Mouse (Mus musculus): ENCODE data around the gene Sema4g.
"Not testable (repeated sequence)": the region's sequence is repeated elsewhere in the genome, so short reads cannot be mapped to it uniquely, and the experiment has no call there.

Gene Sema4g

GRCm38 (mm10) chr19:45017216-45017771 lies 28.4 kb downstream of the Sema4g start:
- in situ Hi-C loops (cut with MboI; ENCODE audit: low pct_unique_long_range_greater_than_20kb in 1 of 2, low sequenced_read_pairs in 2 of 2, unreplicated experiment in 1 of 2): no loop called here

- in situ Hi-C loops (cut with MboI; ENCODE audit: low pct_unique_long_range_greater_than_20kb in 1 of 2, low sequenced_read_pairs in 2 of 2, unreplicated experiment in 1 of 2): no loop called here
Measured at GRCm38 (mm10) chr19:45017909-45018308, 29.0 kb downstream of the Sema4g start.

- in situ Hi-C loops (cut with MboI; ENCODE audit: low pct_unique_long_range_greater_than_20kb in 1 of 2, low sequenced_read_pairs in 2 of 2, unreplicated experiment in 1 of 2): no loop called here
Measured at GRCm38 (mm10) chr19:45018351-45018831, 29.5 kb downstream of the Sema4g start.

- in situ Hi-C loops (cut with MboI; ENCODE audit: low pct_unique_long_range_greater_than_20kb in 1 of 2, low sequenced_read_pairs in 2 of 2, unreplicated experiment in 1 of 2): no loop called here
Measured at GRCm38 (mm10) chr19:45020348-45020747, 31.4 kb downstream of the Sema4g start.

- in situ Hi-C loops (cut with MboI; ENCODE audit: low pct_unique_long_range_greater_than_20kb in 1 of 2, low sequenced_read_pairs in 2 of 2, unreplicated experiment in 1 of 2): no loop called here
Measured at GRCm38 (mm10) chr19:45021362-45021761, 32.5 kb downstream of the Sema4g start.

- in situ Hi-C loops (cut with MboI; ENCODE audit: low pct_unique_long_range_greater_than_20kb in 1 of 2, low sequenced_read_pairs in 2 of 2, unreplicated experiment in 1 of 2): no loop called here
Measured at GRCm38 (mm10) chr19:45023993-45024392, 35.1 kb downstream of the Sema4g start.

- in situ Hi-C loops (cut with MboI; ENCODE audit: low pct_unique_long_range_greater_than_20kb in 1 of 2, low sequenced_read_pairs in 2 of 2, unreplicated experiment in 1 of 2): no loop called here
Measured at GRCm38 (mm10) chr19:45024775-45025174, 35.9 kb downstream of the Sema4g start.

GRCm38 (mm10) chr19:45025937-45026568 lies 37.2 kb downstream of the Sema4g start:
- in situ Hi-C loops (cut with MboI; ENCODE audit: low pct_unique_long_range_greater_than_20kb in 1 of 2, low sequenced_read_pairs in 2 of 2, unreplicated experiment in 1 of 2): no loop called here

- in situ Hi-C loops (cut with MboI; ENCODE audit: low pct_unique_long_range_greater_than_20kb in 1 of 2, low sequenced_read_pairs in 2 of 2, unreplicated experiment in 1 of 2): no loop called here
Measured at GRCm38 (mm10) chr19:45026958-45027670, 38.2 kb downstream of the Sema4g start.

- in situ Hi-C loops (cut with MboI; ENCODE audit: low pct_unique_long_range_greater_than_20kb in 1 of 2, low sequenced_read_pairs in 2 of 2, unreplicated experiment in 1 of 2): no loop called here
Measured at GRCm38 (mm10) chr19:45027848-45028247, 38.9 kb downstream of the Sema4g start.

- in situ Hi-C loops (cut with MboI; ENCODE audit: low pct_unique_long_range_greater_than_20kb in 1 of 2, low sequenced_read_pairs in 2 of 2, unreplicated experiment in 1 of 2): no loop called here
Measured at GRCm38 (mm10) chr19:45028746-45029145, 39.8 kb downstream of the Sema4g start.

GRCm38 (mm10) chr19:45029571-45029970 lies 40.7 kb downstream of the Sema4g start:
- in situ Hi-C loops (cut with MboI; ENCODE audit: low pct_unique_long_range_greater_than_20kb in 1 of 2, low sequenced_read_pairs in 2 of 2, unreplicated experiment in 1 of 2): no loop called here

GRCm38 (mm10) chr19:45030111-45030510 lies 41.2 kb downstream of the Sema4g start:
- in situ Hi-C loops (cut with MboI; ENCODE audit: low pct_unique_long_range_greater_than_20kb in 1 of 2, low sequenced_read_pairs in 2 of 2, unreplicated experiment in 1 of 2): no loop called here

- in situ Hi-C loops (cut with MboI; ENCODE audit: low pct_unique_long_range_greater_than_20kb in 1 of 2, low sequenced_read_pairs in 2 of 2, unreplicated experiment in 1 of 2): no loop called here
Measured at GRCm38 (mm10) chr19:45030746-45031693, 42.1 kb downstream of the Sema4g start.

- in situ Hi-C loops (cut with MboI; ENCODE audit: low pct_unique_long_range_greater_than_20kb in 1 of 2, low sequenced_read_pairs in 2 of 2, unreplicated experiment in 1 of 2): no loop called here
Measured at GRCm38 (mm10) chr19:45031780-45032179, 42.9 kb downstream of the Sema4g start.

- in situ Hi-C loops (cut with MboI; ENCODE audit: low pct_unique_long_range_greater_than_20kb in 1 of 2, low sequenced_read_pairs in 2 of 2, unreplicated experiment in 1 of 2): no loop called here
Measured at GRCm38 (mm10) chr19:45032570-45033332, 43.9 kb downstream of the Sema4g start.

GRCm38 (mm10) chr19:45036867-45037266 lies 48.0 kb downstream of the Sema4g start:
- in situ Hi-C loops (cut with MboI; ENCODE audit: low pct_unique_long_range_greater_than_20kb in 1 of 2, low sequenced_read_pairs in 2 of 2, unreplicated experiment in 1 of 2): no loop called here

GRCm38 (mm10) chr19:45038198-45038597 lies 49.3 kb downstream of the Sema4g start:
- in situ Hi-C loops (cut with MboI; ENCODE audit: low pct_unique_long_range_greater_than_20kb in 1 of 2, low sequenced_read_pairs in 2 of 2, unreplicated experiment in 1 of 2): not testable (repeated sequence)

Measured in mouse embryonic stem cell (cell line).